Mouse (Mus musculus) stomach, embryonic 14.5 days (tissue): Measurements from ENCODE around the gene Sult1a1. TPM values are rescaled to one million over a fixed set of nuclear protein-coding genes. Genes with fewer than 3 reads are reported as not detected.

Experiments
- ATAC-seq: fragments of 200-750 bp; cut with Nextera tagmentation; 2 replicates; pipeline ENCODE4 v1.8.0; 2017; ENCODE audit warnings: low read depth, moderate TSS enrichment; ENCODE audit not compliant: insufficient number of reproducible peaks, insufficient read depth, low FRiP score
- H3K27ac ChIP-seq: fragments of 300-500 bp; sonication (generic); 2 replicates; pipeline ENCODE4 v1.5.1; 2014; ENCODE audit warnings: mild to moderate bottlenecking, low read length, moderate library complexity, mixed read lengths
- H3K27me3 ChIP-seq: fragments of 300-500 bp; sonication (generic); 2 replicates; pipeline ENCODE4 v1.6.1; 2014; ENCODE audit warnings: low read length, control low read depth, mixed read lengths; ENCODE audit not compliant: control insufficient read depth, insufficient read depth
- H3K36me3 ChIP-seq: fragments of 300-500 bp; sonication (generic); 2 replicates; pipeline ENCODE4 v1.6.1; 2014; ENCODE audit warnings: mild to moderate bottlenecking, control low read depth, low read length, moderate library complexity, mixed read lengths; ENCODE audit not compliant: control insufficient read depth, insufficient read depth
- H3K4me1 ChIP-seq: fragments of 300-500 bp; sonication (generic); 2 replicates; pipeline ENCODE4 v1.6.1; 2014; ENCODE audit warnings: low read length, control low read depth, mixed read lengths; ENCODE audit not compliant: control insufficient read depth, insufficient read depth
- H3K4me2 ChIP-seq: fragments of 300-500 bp; sonication (generic); replicated peaks from 2 replicates; pipeline ENCODE4 v1.6.1; 2014; ENCODE audit warnings: low read depth, low read length, control low read depth
- H3K4me3 ChIP-seq: fragments of 300-500 bp; sonication (generic); 2 replicates; pipeline ENCODE4 v1.5.1; 2014; ENCODE audit warnings: low read depth, low read length, control low read depth
- H3K9ac ChIP-seq: fragments of 300-500 bp; sonication (generic); replicated peaks from 2 replicates; pipeline ENCODE4 v1.6.1; 2014; ENCODE audit warnings: low read depth, mild to moderate bottlenecking, control low read depth, low read length, moderate library complexity, mixed read lengths
- H3K9me3 ChIP-seq: fragments of 300-500 bp; sonication (generic); 2 replicates; pipeline ENCODE4 v1.6.1; 2016; ENCODE audit warnings: low read depth, low read length, control low read depth; ENCODE audit not compliant: control insufficient read depth
- WGBS: fragments of 180-500 bp; shearing (Covaris S2); extraction: QIAGEN DNeasy Blood & Tissue Kit; methylation state at CpG from one replicate; pipeline ENCODE4 v1.1.7; 2014; 5-methylcytosine and 5-hydroxymethylcytosine counted together
- polyA plus RNA-seq: library from polyadenylated mRNA; unstranded; fragments of >200 nt; fragmentation: Nextera tagmentation; extraction: Ambion mirVana; gene quantifications from 2 replicates; pipeline ENCODE4 v1.2.1, GENCODE M21; 2014

Gene Sult1a1
- 5.8 and 7.0 TPM in 2 replicates for polyA plus RNA-seq

- no peaks in the 10 kb centered on the region for H3K4me1 ChIP-seq
- H3K36me3 ChIP-seq = peaks cover 16% of the 10 kb centered on the region
- no peak within 1 kb of the TSS for H3K27ac ChIP-seq
- H3K4me3 ChIP-seq = no peak within 1 kb of the TSS
- no peak within 1 kb of the TSS for H3K4me2 ChIP-seq
- no peak within 1 kb of the TSS for H3K9ac ChIP-seq
- ATAC-seq = no peak
- WGBS = 81% methylated on average over 1 of the region's 1 CpGs
- H3K27me3 ChIP-seq = no peaks in the 10 kb centered on the region
- no peaks in the 10 kb centered on the region for H3K9me3 ChIP-seq
These were observed at the start of gene Sult1a1 for GRCm38 (mm10) chr7:126676207-126676606. TSS of gene Sult1a1 (minus strand) at chr7:126676432.

DNA sequence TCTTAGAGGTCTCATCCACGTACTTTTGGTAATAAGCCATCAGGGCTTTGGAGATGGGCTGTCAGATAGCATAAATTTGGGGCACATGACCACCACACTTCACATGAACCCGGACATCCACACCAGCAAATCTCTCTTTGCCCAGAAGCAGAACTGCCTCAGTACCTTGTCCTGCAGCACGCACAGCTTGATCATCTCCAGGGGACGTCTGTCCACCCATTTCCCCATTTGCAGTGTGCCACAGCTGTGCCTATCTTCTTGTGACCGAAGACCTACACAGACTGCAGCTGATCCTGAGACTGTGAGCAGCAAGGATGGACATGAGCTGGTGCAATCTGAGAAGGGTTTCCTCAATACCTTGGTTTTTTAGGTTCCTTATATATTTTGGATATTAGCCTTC is 49.4 kb upstream of the Sult1a1 start:
- H3K27me3 ChIP-seq = no peaks in the 10 kb centered on the region
- no peak overlapping the region for H3K4me2 ChIP-seq
- ATAC-seq = no peak
- H3K4me3 ChIP-seq = no peak overlapping the region
- H3K9me3 ChIP-seq = no peaks in the 10 kb centered on the region
- no peaks in the 10 kb centered on the region for H3K4me1 ChIP-seq
- H3K27ac ChIP-seq = no peak overlapping the region
- H3K9ac ChIP-seq = no peak overlapping the region
- 81% methylated on average over 5 of the region's 5 CpGs for WGBS
- no peaks in the 10 kb centered on the region for H3K36me3 ChIP-seq

DNA sequence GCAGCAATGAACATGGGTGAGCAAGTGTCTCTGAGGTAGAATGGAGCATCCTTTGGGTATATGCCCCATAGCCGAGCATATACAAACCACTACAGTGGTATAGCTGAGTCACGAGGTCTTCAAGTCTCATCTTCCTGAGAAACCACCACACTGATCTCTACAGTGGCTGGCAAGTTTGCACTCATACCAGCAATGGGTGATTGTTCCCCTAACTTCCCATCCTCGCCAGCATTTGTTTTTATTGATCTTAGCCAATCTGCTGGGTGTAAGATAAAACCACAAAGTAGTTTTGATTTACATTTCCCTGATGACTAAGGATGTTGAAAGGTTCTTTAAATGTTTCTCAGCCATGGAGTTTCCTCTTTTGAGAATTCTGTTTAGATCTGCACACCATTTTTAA is 48.8 kb upstream of the Sult1a1 start:
- 68% methylated on average over 3 of the region's 3 CpGs for WGBS
- H3K36me3 ChIP-seq = no peaks in the 10 kb centered on the region
- H3K27me3 ChIP-seq = no peaks in the 10 kb centered on the region
- no peaks in the 10 kb centered on the region for H3K9me3 ChIP-seq
- no peak overlapping the region for H3K4me3 ChIP-seq
- H3K9ac ChIP-seq = no peak overlapping the region
- H3K4me2 ChIP-seq = no peak overlapping the region
- H3K27ac ChIP-seq = no peak overlapping the region
- ATAC-seq = no peak
- H3K4me1 ChIP-seq = no peaks in the 10 kb centered on the region

DNA sequence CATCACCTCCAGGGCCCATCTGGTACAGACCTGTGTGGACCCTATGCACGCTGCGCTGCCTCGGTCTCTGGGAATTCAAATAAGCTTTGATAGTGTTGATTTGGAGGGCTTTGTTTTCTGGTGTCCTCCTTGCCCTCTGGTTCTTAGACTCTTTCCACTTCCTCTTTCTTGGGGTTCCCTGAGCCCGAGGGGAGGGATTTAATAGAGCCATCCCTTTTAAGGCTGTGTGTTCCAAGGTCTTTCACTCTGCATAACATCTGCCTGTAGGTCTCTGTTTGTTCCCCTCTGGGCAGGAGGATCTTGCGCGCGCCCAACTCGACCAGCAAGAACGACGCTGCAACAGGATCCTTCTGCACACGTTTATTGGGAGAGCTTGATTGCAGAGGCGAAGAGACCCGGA is 45.4 kb upstream of the Sult1a1 start:
- 90% methylated on average over 13 of the region's 13 CpGs for WGBS
- Histone ChIP-seq H3K4me2 (no peak overlapping the region), H3K27me3 (no peaks in the 10 kb centered on the region), H3K9me3 (no peaks in the 10 kb centered on the region), H3K36me3 (no peaks in the 10 kb centered on the region), H3K4me1 (no peaks in the 10 kb centered on the region), H3K27ac (no peak overlapping the region), H3K9ac (no peak overlapping the region), H3K4me3 (no peak overlapping the region)
- no peak for ATAC-seq

DNA sequence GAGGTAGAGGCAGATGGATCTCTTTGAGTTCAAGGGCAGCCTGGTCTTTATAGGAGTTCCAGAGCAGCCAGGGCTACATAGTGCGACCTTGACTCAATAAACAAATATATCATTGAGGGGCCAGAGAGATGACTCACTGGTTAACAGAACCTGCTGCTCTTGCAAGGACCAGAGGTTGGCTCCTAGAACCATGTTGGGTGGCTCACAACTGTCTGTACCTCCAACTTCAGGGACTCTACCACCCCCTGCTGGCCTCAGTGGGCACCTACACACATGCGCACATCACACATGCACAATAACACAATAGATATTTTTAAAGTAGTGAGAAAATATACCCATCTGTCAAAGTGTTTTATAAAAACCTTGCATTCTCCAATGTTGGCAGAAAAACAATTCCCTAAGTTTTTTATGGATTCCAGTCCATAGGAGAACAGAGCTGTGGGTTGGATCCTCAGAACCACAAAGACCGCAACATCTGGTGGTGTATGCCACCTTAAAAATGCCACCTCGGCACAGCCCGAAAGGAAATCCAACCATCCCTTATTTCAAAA is 42.6 kb upstream of the Sult1a1 start:
- Histone ChIP-seq H3K9me3 (no peaks in the 10 kb centered on the region), H3K4me1 (no peaks in the 10 kb centered on the region), H3K4me2 (no peak overlapping the region), H3K27me3 (no peaks in the 10 kb centered on the region), H3K9ac (no peak overlapping the region), H3K27ac (no peak overlapping the region), H3K4me3 (no peak overlapping the region), H3K36me3 (no peaks in the 10 kb centered on the region)
- WGBS = 91% methylated on average over 5 of the region's 5 CpGs
- ATAC-seq = no peak

DNA sequence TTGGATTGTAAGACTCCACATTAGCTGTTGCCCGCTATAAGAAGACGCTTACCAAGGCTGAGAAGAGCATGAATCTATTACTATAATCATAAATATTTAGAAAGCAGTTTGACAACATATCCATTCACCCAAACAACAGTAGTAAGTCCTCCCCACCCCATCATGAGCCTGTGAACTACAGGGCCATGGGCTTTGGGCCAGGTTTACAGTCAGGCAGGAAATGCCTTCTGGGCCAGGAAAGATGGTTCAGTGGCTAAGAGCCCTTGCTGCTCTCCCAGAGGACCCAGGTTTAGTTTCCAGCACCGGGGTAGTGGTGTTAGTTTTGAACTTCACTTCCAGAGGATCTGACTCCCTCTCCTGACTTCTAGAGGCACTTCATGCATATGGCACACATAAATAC is 41.3 kb upstream of the Sult1a1 start:
- Histone ChIP-seq H3K27me3 (no peaks in the 10 kb centered on the region), H3K9me3 (no peaks in the 10 kb centered on the region), H3K4me2 (no peak overlapping the region), H3K9ac (no peak overlapping the region), H3K4me1 (no peaks in the 10 kb centered on the region), H3K36me3 (no peaks in the 10 kb centered on the region), H3K4me3 (no peak overlapping the region), H3K27ac (no peak overlapping the region)
- WGBS = 75% methylated on average over 3 of the region's 3 CpGs
- ATAC-seq = no peak

DNA sequence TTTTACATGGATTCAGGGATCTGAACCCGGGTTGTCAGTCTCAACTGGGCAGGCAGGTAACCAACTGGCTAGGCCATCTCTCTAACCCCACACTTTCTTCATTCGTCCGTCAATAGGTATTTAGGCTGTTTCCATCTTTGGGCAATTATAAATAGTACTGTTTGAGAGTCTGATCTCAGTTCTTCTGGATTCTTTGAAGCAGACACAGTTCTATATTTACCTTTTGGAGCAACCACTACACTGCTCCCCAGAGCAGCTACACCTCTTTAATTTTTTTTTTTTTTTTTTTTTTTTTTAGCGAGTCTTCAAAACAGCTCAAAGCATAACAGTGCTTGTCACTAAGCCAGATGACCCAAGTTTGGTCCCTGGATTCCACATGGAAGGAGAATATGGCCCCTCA is 39.4 kb upstream of the Sult1a1 start:
- H3K4me1 ChIP-seq = no peaks in the 10 kb centered on the region
- H3K4me2 ChIP-seq = no peak overlapping the region
- H3K27me3 ChIP-seq = no peaks in the 10 kb centered on the region
- H3K9me3 ChIP-seq = no peaks in the 10 kb centered on the region
- 81% methylated on average over 4 of the region's 4 CpGs for WGBS
- no peak overlapping the region for H3K4me3 ChIP-seq
- H3K36me3 ChIP-seq = no peaks in the 10 kb centered on the region
- no peak overlapping the region for H3K9ac ChIP-seq
- H3K27ac ChIP-seq = no peak overlapping the region
- no peak for ATAC-seq

GRCm38 (mm10) chr7:126711910-126712309 is 35.7 kb upstream of the Sult1a1 start:
- no peak overlapping the region for H3K4me2 ChIP-seq
- no peaks in the 10 kb centered on the region for H3K9me3 ChIP-seq
- H3K27me3 ChIP-seq = no peaks in the 10 kb centered on the region
- H3K4me3 ChIP-seq = no peak overlapping the region
- H3K36me3 ChIP-seq = no peaks in the 10 kb centered on the region
- no peaks in the 10 kb centered on the region for H3K4me1 ChIP-seq
- no peak overlapping the region for H3K27ac ChIP-seq
- 67% methylated on average over 3 of the region's 3 CpGs for WGBS
- no peak overlapping the region for H3K9ac ChIP-seq
- no peak for ATAC-seq

DNA sequence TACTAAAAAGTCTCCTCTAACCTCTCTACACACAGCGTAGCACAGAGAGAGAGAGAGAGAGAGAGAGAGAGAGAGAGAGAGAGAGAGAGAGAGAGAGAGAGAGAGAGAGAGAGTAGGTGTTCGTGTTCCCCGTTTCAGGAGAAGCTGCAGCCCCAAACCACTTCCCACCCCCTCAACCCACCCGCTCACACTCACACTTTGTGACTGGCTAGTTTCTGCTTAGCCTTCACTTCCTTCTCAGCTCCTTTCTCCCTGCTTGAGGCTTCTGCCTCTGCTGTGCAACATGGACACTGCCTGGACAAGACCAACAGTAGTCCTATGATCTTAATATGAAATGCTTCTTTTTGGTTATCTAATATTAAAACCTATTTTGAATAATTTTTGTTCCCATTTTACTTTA is 34.0 kb upstream of the Sult1a1 start:
- no peak overlapping the region for H3K4me3 ChIP-seq
- no peaks in the 10 kb centered on the region for H3K4me1 ChIP-seq
- H3K4me2 ChIP-seq = no peak overlapping the region
- H3K27ac ChIP-seq = no peak overlapping the region
- H3K9ac ChIP-seq = no peak overlapping the region
- H3K27me3 ChIP-seq = no peaks in the 10 kb centered on the region
- H3K9me3 ChIP-seq = no peaks in the 10 kb centered on the region
- ATAC-seq = no peak
- WGBS = 65% methylated on average over 4 of the region's 4 CpGs
- H3K36me3 ChIP-seq = no peaks in the 10 kb centered on the region
